Mouse (Mus musculus) midbrain, embryonic 13.5 days (tissue): ENCODE measurements around the gene Mpzl1. TPM values are rescaled to one million over a fixed set of nuclear protein-coding genes. Genes with fewer than 3 reads are reported as not detected.

Experiments used
- ATAC-seq: fragments of 200-750 bp; cut with Nextera tagmentation; 2 replicates; pipeline ENCODE4 v1.8.0; 2017; ENCODE audit warnings: mild to moderate bottlenecking, moderate TSS enrichment, moderate library complexity
- H3K27ac ChIP-seq: fragments of 300-500 bp; sonication (generic); 2 replicates; pipeline ENCODE4 v1.5.1; 2015; ENCODE audit warnings: inconsistent platforms, mild to moderate bottlenecking, moderate library complexity
- H3K27me3 ChIP-seq: fragments of 300-500 bp; sonication (generic); 2 replicates; pipeline ENCODE4 v1.6.1; 2015; ENCODE audit warnings: mild to moderate bottlenecking, inconsistent platforms
- H3K36me3 ChIP-seq: fragments of 300-500 bp; sonication (generic); 2 replicates; pipeline ENCODE4 v1.6.1; 2015; ENCODE audit warnings: mild to moderate bottlenecking, inconsistent platforms
- H3K4me1 ChIP-seq: fragments of 300-500 bp; sonication (generic); replicated peaks from 2 replicates; pipeline ENCODE4 v1.6.1; 2015; ENCODE audit warnings: inconsistent platforms
- H3K4me2 ChIP-seq: fragments of 300-500 bp; sonication (generic); replicated peaks from 2 replicates; pipeline ENCODE4 v1.6.1; 2015; ENCODE audit warnings: moderate library complexity, mild to moderate bottlenecking, inconsistent platforms
- H3K4me3 ChIP-seq: fragments of 300-500 bp; sonication (generic); replicated peaks from 2 replicates; pipeline ENCODE4 v1.5.1; 2015; ENCODE audit warnings: mild to moderate bottlenecking, inconsistent platforms
- H3K9ac ChIP-seq: fragments of 300-500 bp; sonication (generic); replicated peaks from 2 replicates; pipeline ENCODE4 v1.6.1; 2015; ENCODE audit warnings: mild to moderate bottlenecking, inconsistent platforms
- H3K9me3 ChIP-seq: fragments of 300-500 bp; sonication (generic); 2 replicates; pipeline ENCODE4 v1.6.1; 2016; ENCODE audit warnings: mild to moderate bottlenecking, inconsistent platforms
- WGBS: fragments of 180-500 bp; shearing (Covaris S2); methylation state at CpG from one replicate; pipeline ENCODE4 v1.1.7; 2015; 5-methylcytosine and 5-hydroxymethylcytosine counted together
- polyA plus RNA-seq: library from polyadenylated mRNA; unstranded; fragments of >200 nt; fragmentation: Nextera tagmentation; extraction: Ambion mirVana; gene quantifications from 2 replicates; pipeline ENCODE4 v1.2.1, GENCODE M21; 2015

Gene Mpzl1
- polyA plus RNA-seq, 1 experiment from 2014 or later, result 147 TPM

GRCm38 (mm10) chr1:165587845-165588244 is 46.5 kb downstream of the Mpzl1 start:
- Histone ChIP-seq H3K9me3 (no peaks in the 10 kb centered on the region), H3K4me1 (0 out of 2 replicates have a peak, but pooled peaks cover 4% of the 10 kb centered on the region), H3K4me2 (no peak overlapping the region), H3K27me3 (no peaks in the 10 kb centered on the region), H3K9ac (no peak overlapping the region), H3K4me3 (no peak overlapping the region), H3K27ac (no peak overlapping the region), H3K36me3 (peaks cover 22% of the 10 kb centered on the region)
- ATAC-seq, result no peak
- WGBS, result 75% methylated on average over 8 of the region's 8 CpGs

GRCm38 (mm10) chr1:165586366-165586765 is 48.0 kb downstream of the Mpzl1 start:
- 0 out of 2 replicates have a peak, but pooled peaks cover 4% of the 10 kb centered on the region for H3K4me1 ChIP-seq
- H3K27me3 ChIP-seq, result no peaks in the 10 kb centered on the region
- no peak for ATAC-seq
- H3K4me2 ChIP-seq, result no peak overlapping the region
- no peaks in the 10 kb centered on the region for H3K9me3 ChIP-seq
- H3K9ac ChIP-seq, result no peak overlapping the region
- no peak overlapping the region for H3K27ac ChIP-seq
- WGBS, result 91% methylated on average over 1 of the region's 1 CpGs
- H3K36me3 ChIP-seq, result peaks cover 8% of the 10 kb centered on the region
- H3K4me3 ChIP-seq, result no peak overlapping the region

GRCm38 (mm10) chr1:165585389-165586104 is 48.8 kb downstream of the Mpzl1 start:
- 68% methylated on average over 14 of the region's 14 CpGs for WGBS
- Histone ChIP-seq H3K27ac (no peak overlapping the region), H3K9me3 (no peaks in the 10 kb centered on the region), H3K4me3 (no peak overlapping the region), H3K9ac (no peak overlapping the region), H3K4me2 (no peak overlapping the region), H3K27me3 (no peaks in the 10 kb centered on the region), H3K36me3 (peaks cover under 1% of the 10 kb centered on the region; the same call in 1 of the 2 replicates), H3K4me1 (0 out of 2 replicates have a peak, but pooled peaks cover 4% of the 10 kb centered on the region)
- no peak for ATAC-seq

DNA sequence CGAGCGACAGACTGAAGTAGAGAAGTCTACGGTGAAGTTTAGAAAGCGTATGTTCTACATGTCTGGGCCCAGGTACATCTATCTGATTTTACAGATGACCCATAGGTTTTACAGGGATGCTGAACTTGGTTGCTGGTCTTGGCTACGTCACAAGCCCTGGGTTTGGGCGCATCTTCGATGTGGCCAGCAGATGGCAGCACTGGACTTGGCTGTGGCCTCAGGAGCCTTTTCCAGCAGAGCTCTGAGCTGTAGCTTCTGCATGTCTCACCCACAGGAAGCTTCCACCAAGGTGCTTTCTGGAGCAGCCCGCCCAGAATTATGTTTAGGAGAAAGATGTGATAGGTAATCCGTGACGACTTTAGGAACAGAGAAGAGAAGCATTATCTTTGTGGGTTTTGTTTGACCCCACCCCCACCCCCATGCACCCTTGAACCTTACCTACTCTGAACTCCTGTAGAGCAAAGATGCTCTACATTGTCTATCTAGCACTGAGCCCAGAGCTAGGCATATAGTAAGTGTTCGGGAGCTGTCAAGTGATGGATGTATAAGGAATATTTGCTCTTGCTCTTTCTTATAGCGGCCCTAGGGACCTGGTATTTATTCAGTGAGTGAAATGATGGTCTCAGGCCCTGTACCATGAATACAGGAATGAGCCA is 50.7 kb downstream of the Mpzl1 start:
- H3K36me3 ChIP-seq, result no peaks in the 10 kb centered on the region
- no peak overlapping the region for H3K4me3 ChIP-seq
- H3K9me3 ChIP-seq, result no peaks in the 10 kb centered on the region; the same call in 1 of the 2 replicates
- no peaks in the 10 kb centered on the region for H3K4me1 ChIP-seq
- H3K27ac ChIP-seq, result no peak overlapping the region
- H3K4me2 ChIP-seq, result no peak overlapping the region
- 29% methylated on average over 12 of the region's 12 CpGs for WGBS
- ATAC-seq, result peak; percentile 75
- no peak overlapping the region for H3K9ac ChIP-seq
- H3K27me3 ChIP-seq, result no peaks in the 10 kb centered on the region

DNA sequence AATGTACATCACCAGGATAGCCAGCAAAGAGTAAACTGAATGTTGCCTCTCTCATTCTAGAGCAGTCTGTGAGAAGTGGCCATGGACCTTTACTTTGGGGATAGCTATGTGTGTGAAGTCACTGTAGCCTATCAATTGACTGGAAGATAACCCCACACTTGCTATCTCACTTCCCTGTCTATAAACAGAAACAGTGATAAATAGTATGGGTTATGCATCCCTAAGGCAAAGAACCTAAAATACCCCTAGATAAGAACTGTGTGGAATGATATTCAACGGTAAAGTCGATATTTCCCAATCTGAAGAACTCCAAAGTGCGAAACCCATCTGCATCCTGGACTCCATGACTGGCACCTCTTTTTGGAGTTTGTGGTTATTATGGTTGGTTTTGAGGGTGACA is 53.1 kb downstream of the Mpzl1 start:
- H3K27ac ChIP-seq, result no peak overlapping the region
- no peak for ATAC-seq
- no peak overlapping the region for H3K4me2 ChIP-seq
- H3K27me3 ChIP-seq, result no peaks in the 10 kb centered on the region
- H3K4me1 ChIP-seq, result no peaks in the 10 kb centered on the region
- 93% methylated on average over 3 of the region's 3 CpGs for WGBS
- H3K4me3 ChIP-seq, result no peak overlapping the region
- H3K9me3 ChIP-seq, result no peaks in the 10 kb centered on the region; the same call in 1 of the 2 replicates
- H3K9ac ChIP-seq, result no peak overlapping the region
- H3K36me3 ChIP-seq, result no peaks in the 10 kb centered on the region

- 51% methylated on average over 5 of the region's 5 CpGs for WGBS
- ATAC-seq, result no peak
- no peak overlapping the region for H3K4me2 ChIP-seq
- H3K9me3 ChIP-seq, result no peaks in the 10 kb centered on the region; the same call in 1 of the 2 replicates
- H3K4me1 ChIP-seq, result no peaks in the 10 kb centered on the region
- no peaks in the 10 kb centered on the region for H3K36me3 ChIP-seq
- H3K4me3 ChIP-seq, result no peak overlapping the region
- H3K27ac ChIP-seq, result no peak overlapping the region
- H3K9ac ChIP-seq, result no peak overlapping the region
- no peaks in the 10 kb centered on the region for H3K27me3 ChIP-seq
Measured at GRCm38 (mm10) chr1:165579332-165579731, 55.0 kb downstream of the Mpzl1 start.

- Histone ChIP-seq H3K9me3 (no peaks in the 10 kb centered on the region; the same call in 1 of the 2 replicates), H3K27ac (no peak overlapping the region), H3K9ac (no peak overlapping the region), H3K4me1 (no peaks in the 10 kb centered on the region), H3K36me3 (no peaks in the 10 kb centered on the region), H3K4me2 (no peak overlapping the region), H3K4me3 (no peak overlapping the region), H3K27me3 (no peaks in the 10 kb centered on the region)
- WGBS, result 85% methylated on average over 9 of the region's 9 CpGs
- ATAC-seq, result no peak
Measured at GRCm38 (mm10) chr1:165576459-165577112, 57.8 kb downstream of the Mpzl1 start.

DNA sequence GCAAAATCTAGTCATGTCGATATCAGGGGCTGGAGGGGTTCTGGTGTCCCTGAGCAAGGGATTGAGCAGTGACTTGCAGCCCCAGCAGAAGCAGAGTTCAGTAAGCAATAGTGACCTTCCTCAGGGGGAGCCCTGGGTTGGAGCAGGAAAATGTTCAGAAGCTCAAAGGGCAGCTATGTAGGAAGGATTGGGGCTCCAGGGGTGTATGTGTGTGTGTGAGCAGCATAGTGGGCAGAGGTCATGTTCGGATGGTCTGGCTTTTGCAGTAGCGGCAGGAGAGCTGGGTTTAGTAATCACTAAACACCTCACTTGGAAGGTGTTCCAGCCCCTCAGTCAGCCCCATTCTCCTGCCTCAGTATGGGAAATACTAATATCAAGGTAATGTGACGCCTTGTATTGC is 58.3 kb downstream of the Mpzl1 start:
- Histone ChIP-seq H3K27me3 (no peaks in the 10 kb centered on the region), H3K27ac (no peak overlapping the region), H3K4me3 (no peak overlapping the region), H3K4me2 (no peak overlapping the region), H3K9ac (no peak overlapping the region), H3K36me3 (no peaks in the 10 kb centered on the region), H3K4me1 (no peaks in the 10 kb centered on the region), H3K9me3 (no peaks in the 10 kb centered on the region; the same call in 1 of the 2 replicates)
- 86% methylated on average over 4 of the region's 4 CpGs for WGBS
- ATAC-seq, result no peak

DNA sequence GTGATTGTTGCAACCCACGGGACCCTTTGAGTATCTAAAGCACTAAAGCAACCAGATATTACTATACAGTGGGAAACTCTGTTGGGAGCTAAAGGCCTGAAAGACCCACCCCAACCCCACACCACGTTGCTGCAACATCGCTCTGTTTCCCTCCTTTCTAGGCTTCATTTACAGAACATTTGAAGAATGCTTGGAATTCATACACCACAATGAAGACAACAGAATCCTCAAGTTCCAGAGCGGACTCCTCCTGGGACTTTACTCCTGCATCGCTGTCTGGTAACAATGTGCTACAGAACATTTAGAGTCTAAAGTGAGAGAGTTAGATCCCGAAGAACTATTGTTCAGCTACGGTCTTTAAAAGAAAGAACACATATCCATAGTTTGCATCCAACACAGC is 66.9 kb downstream of the Mpzl1 start:
- H3K4me1 ChIP-seq, result no peaks in the 10 kb centered on the region
- H3K4me2 ChIP-seq, result no peak overlapping the region
- H3K27me3 ChIP-seq, result no peaks in the 10 kb centered on the region
- H3K4me3 ChIP-seq, result no peak overlapping the region
- H3K36me3 ChIP-seq, result no peaks in the 10 kb centered on the region
- H3K27ac ChIP-seq, result no peak overlapping the region
- WGBS, result 82% methylated on average over 7 of the region's 7 CpGs
- no peaks in the 10 kb centered on the region for H3K9me3 ChIP-seq
- ATAC-seq, result no peak
- H3K9ac ChIP-seq, result no peak overlapping the region

DNA sequence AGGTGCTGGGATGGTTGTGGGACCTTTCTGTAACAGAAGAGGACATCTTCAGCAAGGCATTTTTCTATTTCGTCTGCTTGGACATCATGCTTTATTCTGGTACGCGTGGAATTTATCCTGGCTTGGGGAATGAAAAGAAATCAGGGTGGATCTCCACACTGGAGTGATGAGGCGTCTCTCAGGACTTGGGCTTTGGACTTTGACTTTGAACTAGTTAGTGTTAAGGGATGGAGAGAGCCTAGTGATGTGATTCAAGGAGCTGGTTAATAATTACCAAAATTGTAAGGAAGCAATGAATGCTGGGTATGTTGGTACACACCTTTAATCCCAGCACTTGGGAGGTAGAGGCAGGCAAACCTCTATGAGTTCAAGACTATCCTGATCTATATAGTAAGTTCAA is 69.1 kb downstream of the Mpzl1 start:
- H3K4me3 ChIP-seq, result no peak overlapping the region
- H3K27ac ChIP-seq, result no peak overlapping the region
- H3K9ac ChIP-seq, result no peak overlapping the region
- no peaks in the 10 kb centered on the region for H3K27me3 ChIP-seq
- no peaks in the 10 kb centered on the region for H3K4me1 ChIP-seq
- no peaks in the 10 kb centered on the region for H3K9me3 ChIP-seq
- no peak overlapping the region for H3K4me2 ChIP-seq
- H3K36me3 ChIP-seq, result no peaks in the 10 kb centered on the region
- 94% methylated on average over 4 of the region's 4 CpGs for WGBS
- ATAC-seq, result no peak

DNA sequence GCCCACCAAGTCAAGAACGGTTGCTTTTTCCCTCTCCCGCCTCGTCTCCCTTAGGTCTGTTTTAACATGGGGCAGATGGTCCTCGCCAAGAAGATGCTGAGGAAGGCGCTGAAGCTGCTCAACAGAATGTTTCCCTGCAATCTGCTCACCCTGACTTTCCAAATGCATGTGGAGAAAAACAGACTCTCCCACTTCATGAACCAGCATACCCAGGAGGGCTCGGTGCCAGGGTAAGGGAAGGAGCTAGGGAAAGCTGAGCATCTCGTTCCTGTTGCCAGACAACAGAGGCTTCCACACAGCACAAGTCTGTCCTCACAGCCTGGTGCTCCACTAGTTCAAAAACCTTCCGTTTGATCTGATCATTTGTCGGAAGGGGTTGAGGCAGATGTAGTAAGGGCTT is 75.3 kb downstream of the Mpzl1 start:
- H3K9ac ChIP-seq, result no peak overlapping the region
- H3K9me3 ChIP-seq, result no peaks in the 10 kb centered on the region
- H3K4me3 ChIP-seq, result no peak overlapping the region
- H3K27ac ChIP-seq, result no peak overlapping the region
- whole genome bisulfite sequencing, result 91% methylated on average over 9 of the region's 9 CpGs
- no peak overlapping the region for H3K4me2 ChIP-seq
- H3K27me3 ChIP-seq, result no peaks in the 10 kb centered on the region
- H3K36me3 ChIP-seq, result no peaks in the 10 kb centered on the region
- no peak for ATAC-seq
- H3K4me1 ChIP-seq, result no peaks in the 10 kb centered on the region

DNA sequence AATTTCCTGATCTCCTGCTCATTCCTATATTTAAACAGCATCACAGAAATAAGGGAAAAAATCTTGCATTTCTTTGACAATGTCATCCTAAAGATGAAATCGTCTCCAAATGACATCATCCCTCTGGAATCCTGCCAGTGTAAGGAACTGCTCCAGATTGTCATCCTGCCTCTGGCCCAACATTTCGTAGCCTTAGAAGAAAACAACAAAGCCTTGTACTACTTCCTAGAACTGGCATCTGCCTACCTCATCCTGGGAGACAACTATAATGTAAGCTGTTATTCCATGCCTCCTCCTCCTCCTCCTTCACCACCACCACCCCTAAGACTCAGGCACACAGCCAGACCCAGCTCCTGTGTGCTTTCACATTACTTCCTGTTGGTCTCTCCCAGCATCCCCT is 77.6 kb downstream of the Mpzl1 start:
- Histone ChIP-seq H3K27ac (no peak overlapping the region), H3K36me3 (no peaks in the 10 kb centered on the region), H3K4me2 (no peak overlapping the region), H3K9me3 (peaks cover 6% of the 10 kb centered on the region; the same call in 1 of the 2 replicates), H3K4me1 (no peaks in the 10 kb centered on the region), H3K27me3 (no peaks in the 10 kb centered on the region), H3K4me3 (no peak overlapping the region), H3K9ac (no peak overlapping the region)
- WGBS, result 72% methylated on average over 2 of the region's 2 CpGs
- no peak for ATAC-seq
